Comparison of ENCODE assay signal across 7 mouse cellular contexts in genomic region chr11:3451701-3452163, GRCm38 (mm10). TPM values are rescaled to one million over a fixed set of nuclear protein-coding genes. Genes with fewer than 3 reads are reported as not detected.
A peak's percentile ranks its signal among the peaks of the same experiment; 100 is the strongest.
DNase-seq lines count a peak whose midpoint lies in the region; ATAC-seq and TF ChIP-seq lines count a peak whose summit lies in the region.

No protein-coding gene starts in this region.

- H3K4me2 ChIP-seq in embryonic facial prominence, embryonic 13.5 days, result peak overlapping the region; percentile 88
- H3K4me2 ChIP-seq in hindbrain, embryonic 16.5 days (ENCODE audit: low read length), result peak overlapping the region; percentile 84
- H3K4me2 ChIP-seq in liver, postnatal 0 days (ENCODE audit: low read depth, low read length), result peak overlapping the region; percentile 99
- peak overlapping the region; percentile 85 for H3K4me2 ChIP-seq in neural tube, embryonic 15.5 days

- H3K9me3 ChIP-seq in embryonic facial prominence, embryonic 13.5 days, result no peaks in the 10 kb centered on the region
- no peaks in the 10 kb centered on the region for H3K9me3 ChIP-seq in hindbrain, embryonic 16.5 days (ENCODE audit: control insufficient read depth, low read length)
- no peaks in the 10 kb centered on the region for H3K9me3 ChIP-seq in liver, postnatal 0 days (ENCODE audit: low read length)
- H3K9me3 ChIP-seq in neural tube, embryonic 15.5 days (replicated peaks), result no peaks in the 10 kb centered on the region

- peak overlapping the region; percentile 91 for H3K9ac ChIP-seq in embryonic facial prominence, embryonic 13.5 days
- peak overlapping the region; percentile 93 for H3K9ac ChIP-seq in hindbrain, embryonic 16.5 days (ENCODE audit: low read depth, low read length)
- peak overlapping the region; percentile 94 for H3K9ac ChIP-seq in liver, postnatal 0 days (replicated peaks)
- H3K9ac ChIP-seq in neural tube, embryonic 15.5 days (replicated peaks), result peak overlapping the region; percentile 85

- peak in 1 of 2 experiments; percentile 50 for DNase-seq in left cerebral cortex, adult 2 months (ENCODE audit: extremely low spot score in 1 of 2, low spot score in 2 of 2)
- DNase-seq in left cerebral cortex, adult 8-10 months (ENCODE audit: low spot score in 2 of 2), result no peak
- DNase-seq in Patski (ENCODE audit: low read depth, low spot score), result no peak
- no peak for DNase-seq in liver, postnatal 0 days

- in situ Hi-C loops in Patski (cut with MboI; ENCODE audit: low pct_unique_long_range_greater_than_20kb), result no loop called here

- no peak for TF ChIP-seq EP300 in liver, postnatal 0 days (IDR thresholded peaks at IDR 0.05; ENCODE audit: low read depth)

- ATAC-seq in Patski, result peak; percentile 58
- ATAC-seq in embryonic facial prominence, embryonic 13.5 days (ENCODE audit: insufficient number of reproducible peaks, insufficient read depth, low FRiP score, low TSS enrichment, low read depth), result peak; percentile 53
- peak; percentile 28 for ATAC-seq in hindbrain, embryonic 16.5 days
- ATAC-seq in liver, postnatal 0 days, result peak; percentile 51
- peak; percentile 65 for ATAC-seq in neural tube, embryonic 15.5 days (ENCODE audit: low FRiP score)

- no peak for TF ChIP-seq CTCF in left cerebral cortex, adult 2 months (IDR thresholded peaks at IDR 0.05)
- TF ChIP-seq CTCF in Patski (IDR thresholded peaks at IDR 0.05), result no peak
- no peak for TF ChIP-seq CTCF in liver, postnatal 0 days (IDR thresholded peaks at IDR 0.05; ENCODE audit: low read depth)

- H3K4me1 ChIP-seq in embryonic facial prominence, embryonic 13.5 days, result peaks cover 20% of the 10 kb centered on the region
- H3K4me1 ChIP-seq in hindbrain, embryonic 16.5 days (ENCODE audit: control insufficient read depth, insufficient read depth, low read depth, low read length), result peaks cover 14% of the 10 kb centered on the region
- H3K4me1 ChIP-seq in liver, postnatal 0 days (ENCODE audit: insufficient read depth), result peaks cover 24% of the 10 kb centered on the region
- H3K4me1 ChIP-seq in neural tube, embryonic 15.5 days, result peaks cover 28% of the 10 kb centered on the region

- CTCF ChIA-PET in Patski (lab: Charles Lee), result interaction anchor here (0.9 to 2.4 kb wide), 3 partner anchors 11 to 105 kb away, joined by 3 to 8 read pairs (median 3); no protein-coding TSS in a partner anchor

- intact Hi-C loops in left cerebral cortex, adult 2 months (cut with DNase I), result loop anchor here (2.0 kb wide), 1 partner anchor 65 kb away; no protein-coding TSS in a partner anchor

- peak overlapping the region; percentile 62 for H3K4me3 ChIP-seq in left cerebral cortex, adult 2 months
- H3K4me3 ChIP-seq in embryonic facial prominence, embryonic 13.5 days, result peak overlapping the region; percentile 93
- H3K4me3 ChIP-seq in hindbrain, embryonic 16.5 days (ENCODE audit: low read length), result peak overlapping the region; percentile 98
- peak overlapping the region; percentile 86 for H3K4me3 ChIP-seq in liver, postnatal 0 days (ENCODE audit: low read depth, low read length)
- H3K4me3 ChIP-seq in neural tube, embryonic 15.5 days (replicated peaks), result peak overlapping the region; percentile 86

- H3K27ac ChIP-seq in left cerebral cortex, adult 2 months, result peak overlapping the region; percentile 96
- peak overlapping the region; percentile 91 for H3K27ac ChIP-seq in embryonic facial prominence, embryonic 13.5 days
- peak overlapping the region; percentile 95 for H3K27ac ChIP-seq in hindbrain, embryonic 16.5 days (ENCODE audit: low read depth, low read length)
- H3K27ac ChIP-seq in liver, postnatal 0 days (ENCODE audit: low read depth), result peak overlapping the region; percentile 99
- H3K27ac ChIP-seq in neural tube, embryonic 15.5 days (replicated peaks), result peak overlapping the region; percentile 91

- peaks cover 13% of the 10 kb centered on the region for H3K36me3 ChIP-seq in embryonic facial prominence, embryonic 13.5 days
- no peaks in the 10 kb centered on the region for H3K36me3 ChIP-seq in hindbrain, embryonic 16.5 days (ENCODE audit: control insufficient read depth, insufficient read depth, low read length)
- H3K36me3 ChIP-seq in liver, postnatal 0 days (replicated peaks; ENCODE audit: insufficient read depth, low read length), result no peaks in the 10 kb centered on the region
- H3K36me3 ChIP-seq in neural tube, embryonic 15.5 days, result peaks cover 8% of the 10 kb centered on the region

- H3K27me3 ChIP-seq in Patski, result no peaks in the 10 kb centered on the region
- no peaks in the 10 kb centered on the region for H3K27me3 ChIP-seq in embryonic facial prominence, embryonic 13.5 days
- no peaks in the 10 kb centered on the region for H3K27me3 ChIP-seq in hindbrain, embryonic 16.5 days (replicated peaks; ENCODE audit: control insufficient read depth, insufficient read depth, low read length)
- no peaks in the 10 kb centered on the region for H3K27me3 ChIP-seq in liver, postnatal 0 days (ENCODE audit: insufficient read depth, low read length)
- no peaks in the 10 kb centered on the region for H3K27me3 ChIP-seq in neural tube, embryonic 15.5 days (replicated peaks)

- under 1% methylated on average over 20 of the region's 20 CpGs for whole genome bisulfite sequencing in embryonic facial prominence, embryonic 13.5 days
- 0% methylated on average over 20 of the region's 20 CpGs for WGBS in hindbrain, embryonic 16.5 days
- WGBS in liver, postnatal 0 days (ENCODE audit: insufficient replicate concordance), result under 1% methylated on average over 20 of the region's 20 CpGs
- under 1% methylated on average over 20 of the region's 20 CpGs for WGBS in neural tube, embryonic 15.5 days

- POLR2A ChIA-PET in Patski (lab: Charles Lee), result interaction anchor here (0.6 to 1.9 kb wide), 6 partner anchors 10 to 147 kb away, joined by 3 to 7 read pairs (median 3); no protein-coding TSS in a partner anchor

RNA-seq across cellular contexts. Expression of gene Rnf185, which starts 0.4 kb away (rescaled TPM):
- 10 to 100 TPM; 26.4 to 27.6 TPM for total RNA-seq in left cerebral cortex, adult 2 months (2021)
- total RNA-seq in left cerebral cortex, adult 8-10 months (2022), result 10 to 100 TPM; 28.9 to 31.4 (median 30.0) TPM
- polyA plus RNA-seq in Patski (2021), result 44.8 TPM
- polyA plus RNA-seq in embryonic facial prominence, embryonic 13.5 days (2015; fragmentation: Nextera tagmentation; extraction: Ambion mirVana), result 34.0 and 34.1 TPM in 2 replicates
- polyA plus RNA-seq in hindbrain, embryonic 16.5 days (2015; fragmentation: Nextera tagmentation; extraction: Ambion mirVana), result 43.0 and 46.2 TPM in 2 replicates
- polyA plus RNA-seq in liver, postnatal 0 days (2015; fragmentation: Nextera tagmentation; extraction: Ambion mirVana), result 9.7 and 10.3 TPM in 2 replicates
- polyA plus RNA-seq in neural tube, embryonic 15.5 days (2015; fragmentation: Nextera tagmentation; extraction: Ambion mirVana), result 36.4 and 39.5 TPM in 2 replicates

RNA-seq across cellular contexts. Expression of gene Pla2g3, which starts 36.4 kb away (rescaled TPM):
- 1 to 10 TPM; 3.8 to 4.1 TPM for total RNA-seq in left cerebral cortex, adult 2 months (2021)
- 1 to 10 TPM; 2.3 to 3.5 (median 2.7) TPM for total RNA-seq in left cerebral cortex, adult 8-10 months (2022)
- polyA plus RNA-seq in Patski (2021), result 0.37 TPM
- polyA plus RNA-seq in embryonic facial prominence, embryonic 13.5 days (2015; fragmentation: Nextera tagmentation; extraction: Ambion mirVana), result 0.51 and 0.60 TPM in 2 replicates
- 4.0 and 9.2 TPM in 2 replicates for polyA plus RNA-seq in hindbrain, embryonic 16.5 days (2015; fragmentation: Nextera tagmentation; extraction: Ambion mirVana)
- polyA plus RNA-seq in liver, postnatal 0 days (2015; fragmentation: Nextera tagmentation; extraction: Ambion mirVana), result 0.07 TPM in 1 of 2 replicates, not detected in the other
- 2.4 and 3.7 TPM in 2 replicates for polyA plus RNA-seq in neural tube, embryonic 15.5 days (2015; fragmentation: Nextera tagmentation; extraction: Ambion mirVana)

RNA-seq across cellular contexts. Expression of gene Limk2, which starts 42.7 kb away (rescaled TPM):
- total RNA-seq in left cerebral cortex, adult 2 months (2021), result 100 to 1,000 TPM in 1 of 2 experiments, 10 to 100 TPM in 1; 97.5 to 109 TPM
- total RNA-seq in left cerebral cortex, adult 8-10 months (2022), result 100 to 1,000 TPM in 1 of 4 experiments, 10 to 100 TPM in 3; 93.4 to 107 (median 97.0) TPM
- polyA plus RNA-seq in Patski (2021), result 38.5 TPM
- polyA plus RNA-seq in embryonic facial prominence, embryonic 13.5 days (2015; fragmentation: Nextera tagmentation; extraction: Ambion mirVana), result 80.5 and 84.3 TPM in 2 replicates
- 159 and 164 TPM in 2 replicates for polyA plus RNA-seq in hindbrain, embryonic 16.5 days (2015; fragmentation: Nextera tagmentation; extraction: Ambion mirVana)
- polyA plus RNA-seq in liver, postnatal 0 days (2015; fragmentation: Nextera tagmentation; extraction: Ambion mirVana), result 6.7 and 6.8 TPM in 2 replicates
- 141 and 158 TPM in 2 replicates for polyA plus RNA-seq in neural tube, embryonic 15.5 days (2015; fragmentation: Nextera tagmentation; extraction: Ambion mirVana)

RNA-seq across cellular contexts. Expression of gene Inpp5j, which starts 52.9 kb away (rescaled TPM):
- 10 to 100 TPM; 54.0 to 57.8 TPM for total RNA-seq in left cerebral cortex, adult 2 months (2021)
- total RNA-seq in left cerebral cortex, adult 8-10 months (2022), result 10 to 100 TPM; 49.4 to 55.6 (median 53.8) TPM
- polyA plus RNA-seq in Patski (2021), result 9.6 TPM
- 0.48 and 0.85 TPM in 2 replicates for polyA plus RNA-seq in embryonic facial prominence, embryonic 13.5 days (2015; fragmentation: Nextera tagmentation; extraction: Ambion mirVana)
- 12.5 and 13.9 TPM in 2 replicates for polyA plus RNA-seq in hindbrain, embryonic 16.5 days (2015; fragmentation: Nextera tagmentation; extraction: Ambion mirVana)
- polyA plus RNA-seq in liver, postnatal 0 days (2015; fragmentation: Nextera tagmentation; extraction: Ambion mirVana), result 0.83 and 0.86 TPM in 2 replicates
- polyA plus RNA-seq in neural tube, embryonic 15.5 days (2015; fragmentation: Nextera tagmentation; extraction: Ambion mirVana), result 11.6 TPM in 2 replicates
